Mouse (Mus musculus) cerebellum, postnatal 14 days (tissue): ENCODE measurements around the gene Cdkl3.

ENCODE experiments used
- DNase-seq, 2 experiments: peaks; one replicate each; pipeline ENCODE4 v3.0.0; 2021; ENCODE audit warnings: mixed read lengths in 2 of 2

Cdkl3 gene

GRCm38 (mm10) chr11:52018217-52018616 is 14.2 kb downstream of the Cdkl3 start:
- DNase-seq, result no peak

- no peak for DNase-seq
Observed at GRCm38 (mm10) chr11:52032356-52032755, 28.3 kb downstream of the Cdkl3 start.

- no peak for DNase-seq
Observed at GRCm38 (mm10) chr11:52033953-52034352, 29.9 kb downstream of the Cdkl3 start.

GRCm38 (mm10) chr11:52035905-52036304 is 31.9 kb downstream of the Cdkl3 start:
- no peak for DNase-seq

GRCm38 (mm10) chr11:52037659-52038058 is 33.6 kb downstream of the Cdkl3 start:
- DNase-seq, result no peak

- peak in 1 of 2 experiments; percentile 7 for DNase-seq
Observed at GRCm38 (mm10) chr11:52043224-52043623, 39.2 kb downstream of the Cdkl3 start.

GRCm38 (mm10) chr11:52044156-52044555 is 40.1 kb downstream of the Cdkl3 start:
- DNase-seq, result no peak

GRCm38 (mm10) chr11:52046446-52047165 is 42.6 kb downstream of the Cdkl3 start:
- no peak for DNase-seq

- DNase-seq, result no peak
Observed at GRCm38 (mm10) chr11:52053371-52053770, 49.4 kb downstream of the Cdkl3 start.

- no peak for DNase-seq
Observed at GRCm38 (mm10) chr11:52054728-52055127, 50.7 kb downstream of the Cdkl3 start.

- DNase-seq, result no peak
Observed at GRCm38 (mm10) chr11:52056198-52056597, 52.2 kb downstream of the Cdkl3 start.

- DNase-seq, result no peak
Observed at GRCm38 (mm10) chr11:52059001-52059400, 55.0 kb downstream of the Cdkl3 start.

- DNase-seq, result no peak
Observed at GRCm38 (mm10) chr11:52060315-52060714, 56.3 kb downstream of the Cdkl3 start.

GRCm38 (mm10) chr11:52062406-52062805 is 58.4 kb downstream of the Cdkl3 start:
- DNase-seq, result no peak

- no peak for DNase-seq
Observed at GRCm38 (mm10) chr11:52064398-52064797, 60.4 kb downstream of the Cdkl3 start.

- DNase-seq, result no peak
Observed at GRCm38 (mm10) chr11:52065841-52066240, 61.8 kb downstream of the Cdkl3 start.

- no peak for DNase-seq
Observed at GRCm38 (mm10) chr11:52071768-52072167, 67.7 kb downstream of the Cdkl3 start.

GRCm38 (mm10) chr11:52073528-52074170 is 69.6 kb downstream of the Cdkl3 start:
- DNase-seq, result no peak

- DNase-seq, result no peak
Observed at GRCm38 (mm10) chr11:52074626-52075470, 70.8 kb downstream of the Cdkl3 start.

GRCm38 (mm10) chr11:52075794-52076633 is 72.0 kb downstream of the Cdkl3 start:
- no peak for DNase-seq

GRCm38 (mm10) chr11:52076742-52077352 is 72.8 kb downstream of the Cdkl3 start:
- no peak for DNase-seq

- no peak for DNase-seq
Observed at GRCm38 (mm10) chr11:52077939-52078338, 73.9 kb downstream of the Cdkl3 start.
